Mouse (Mus musculus) limb, embryonic 14.5 days (tissue): Measurements from ENCODE around the gene Smad5. TPM values are rescaled to one million over a fixed set of nuclear protein-coding genes. Genes with fewer than 3 reads are reported as not detected.

Experiments used
- ATAC-seq: fragments of 200-750 bp; cut with Nextera tagmentation; 2 replicates; pipeline ENCODE4 v1.8.0; 2017; ENCODE audit warnings: low read depth, moderate number of reproducible peaks, moderate TSS enrichment; ENCODE audit not compliant: low FRiP score
- DNase-seq: peaks from one replicate; pipeline ENCODE4 v3.0.0-alpha.2; 2015; ENCODE audit warnings: low spot score
- H3K27ac ChIP-seq: fragments of 300-500 bp; sonication (generic); replicated peaks from 2 replicates; pipeline ENCODE4 v1.5.1; 2014; ENCODE audit warnings: low read depth, mild to moderate bottlenecking, low read length, moderate library complexity, mixed read lengths
- H3K27me3 ChIP-seq: fragments of 300-500 bp; sonication (generic); 2 replicates; pipeline ENCODE4 v1.6.1; 2014; ENCODE audit warnings: low read length, mixed read lengths; ENCODE audit not compliant: control insufficient read depth, insufficient read depth
- H3K36me3 ChIP-seq: fragments of 300-500 bp; sonication (generic); 2 replicates; pipeline ENCODE4 v1.6.1; 2014; ENCODE audit warnings: mild to moderate bottlenecking, low read length, moderate library complexity, mixed read lengths; ENCODE audit not compliant: control insufficient read depth, insufficient read depth
- H3K4me1 ChIP-seq: fragments of 300-500 bp; sonication (generic); 2 replicates; pipeline ENCODE4 v1.6.1; 2014; ENCODE audit warnings: antibody characterized with exemption, low read length, mixed read lengths; ENCODE audit not compliant: control insufficient read depth, insufficient read depth
- H3K4me2 ChIP-seq: fragments of 300-500 bp; sonication (generic); replicated peaks from 2 replicates; pipeline ENCODE4 v1.6.1; 2014; ENCODE audit warnings: low read depth, mild to moderate bottlenecking, low read length, moderate library complexity; ENCODE audit not compliant: severe bottlenecking
- H3K4me3 ChIP-seq: fragments of 300-500 bp; sonication (generic); replicated peaks from 2 replicates; pipeline ENCODE4 v1.5.1; 2014; ENCODE audit warnings: low read length
- H3K9ac ChIP-seq: fragments of 300-500 bp; sonication (generic); 2 replicates; pipeline ENCODE4 v1.6.1; 2014; ENCODE audit warnings: mild to moderate bottlenecking, low read depth, low read length, moderate library complexity; ENCODE audit not compliant: severe bottlenecking
- H3K9me3 ChIP-seq: fragments of 300-500 bp; sonication (generic); 2 replicates; pipeline ENCODE4 v1.6.1; 2016; ENCODE audit warnings: low read length; ENCODE audit not compliant: control insufficient read depth
- POLR2A ChIP-seq: fragments of 200-500 bp; IDR thresholded peaks from 2 replicates; pipeline ENCODE4 v1.8.0; 2012; ENCODE audit warnings: inconsistent platforms, mild to moderate bottlenecking, moderate library complexity, borderline replicate concordance; ENCODE audit not compliant: insufficient read depth, insufficient read length; ENCODE audit errors: extremely low read depth
- WGBS: fragments of 180-500 bp; shearing (Covaris S2); extraction: QIAGEN DNeasy Blood & Tissue Kit; methylation state at CpG from one replicate; pipeline ENCODE4 v1.1.7; 2014; 5-methylcytosine and 5-hydroxymethylcytosine counted together
- polyA plus RNA-seq, 2 experiments: library from polyadenylated mRNA; depleted of rRNA in 1 of 2; stranded (reverse) in 1 of 2; unstranded in 1 of 2; fragments of >200 nt; fragmentation: Nextera tagmentation in 1 of 2; extraction: Ambion mirVana in 1 of 2; gene quantifications; 2 replicates each; pipeline versions ENCODE4 v1.2.1 to v1.2.3; 2012 to 2014

Gene Smad5
- polyA plus RNA-seq, 2 experiments: 48.2 to 58.5 TPM

DNA sequence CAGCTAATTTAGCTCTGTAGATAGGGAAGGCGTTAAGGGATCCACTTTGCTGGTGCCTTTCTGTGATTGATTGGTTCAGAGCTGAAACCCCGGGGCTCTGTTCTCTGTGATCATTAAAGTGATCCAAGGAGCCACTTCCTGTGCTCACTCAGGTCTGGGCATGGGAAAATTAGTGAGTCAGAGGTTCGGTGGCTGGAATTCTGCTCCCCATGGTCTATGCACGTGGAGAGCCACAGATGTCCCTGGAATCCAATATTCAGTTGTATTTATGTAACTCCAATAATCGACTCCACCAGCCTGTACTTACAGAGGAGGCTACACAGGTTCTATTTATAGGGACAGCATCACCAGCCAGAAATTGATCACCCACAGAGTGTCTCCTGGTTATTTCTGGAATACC lies 63.4 kb downstream of the Smad5 start:
- no peak for ATAC-seq
- no peak overlapping the region for H3K4me3 ChIP-seq
- peaks cover 17% of the 10 kb centered on the region for H3K4me1 ChIP-seq
- H3K9me3 ChIP-seq: no peaks in the 10 kb centered on the region
- H3K27me3 ChIP-seq: no peaks in the 10 kb centered on the region; the same call in 1 of the 2 replicates
- WGBS: 20% methylated on average over 5 of the region's 5 CpGs
- no peak for DNase-seq
- no peak overlapping the region for H3K27ac ChIP-seq
- TF ChIP-seq POLR2A: no peak
- H3K36me3 ChIP-seq: no peaks in the 10 kb centered on the region
- no peak overlapping the region for H3K4me2 ChIP-seq
- H3K9ac ChIP-seq: 0 out of 2 replicates have a peak overlapping the region, but pooled peaks have one; percentile 12

DNA sequence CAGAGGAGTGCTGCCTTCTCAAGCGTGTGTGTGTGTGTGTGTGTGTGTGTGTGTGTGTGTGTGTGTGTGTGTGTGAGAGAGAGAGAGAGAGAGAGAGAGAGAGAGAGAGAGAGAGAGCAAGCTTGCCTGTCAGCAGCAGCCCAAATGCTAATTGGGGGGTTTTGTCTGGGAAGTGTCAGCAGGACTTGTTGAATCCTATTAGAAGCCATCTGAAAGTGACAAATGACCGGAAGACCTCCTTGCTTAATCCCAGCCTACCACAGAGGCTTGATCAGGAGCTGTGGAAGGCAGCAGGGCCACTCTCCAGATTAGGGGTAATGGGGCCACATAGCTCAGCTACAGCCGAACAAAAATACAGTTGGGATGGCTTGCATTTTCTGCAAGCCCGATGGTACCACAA lies 66.6 kb downstream of the Smad5 start:
- DNase-seq (no peak), ATAC-seq (no peak)
- Histone ChIP-seq H3K4me3 (no peak overlapping the region), H3K27me3 (no peaks in the 10 kb centered on the region), H3K4me2 (no peak overlapping the region), H3K27ac (no peak overlapping the region), H3K4me1 (0 out of 2 replicates have a peak, but pooled peaks cover 7% of the 10 kb centered on the region), H3K9me3 (no peaks in the 10 kb centered on the region), H3K9ac (no peak overlapping the region), H3K36me3 (no peaks in the 10 kb centered on the region)
- 27% methylated on average over 4 of the region's 4 CpGs for WGBS
- no peak for TF ChIP-seq POLR2A

DNA sequence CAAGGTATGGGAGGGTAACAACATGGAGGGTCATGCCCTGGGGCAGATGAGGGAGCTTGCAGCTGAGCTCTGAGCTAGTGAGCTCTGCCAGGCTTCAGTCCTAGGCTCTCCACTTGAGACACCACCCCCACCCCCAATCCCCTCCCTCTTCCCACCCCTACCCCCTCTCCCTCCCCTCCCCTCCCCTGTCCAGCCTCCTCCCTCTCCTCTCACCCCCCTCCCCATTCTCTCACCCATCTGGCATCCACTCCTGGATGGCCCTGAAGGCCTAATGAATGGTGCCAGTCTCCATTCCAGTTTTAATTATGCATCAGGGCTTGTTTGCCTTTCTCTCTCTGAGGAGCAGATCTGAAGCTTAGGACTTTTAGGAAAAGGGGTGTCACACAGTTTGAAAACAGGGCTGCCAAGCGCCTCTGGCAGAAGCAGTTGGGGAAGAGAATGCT lies 67.3 kb downstream of the Smad5 start:
- Histone ChIP-seq H3K36me3 (no peaks in the 10 kb centered on the region), H3K9me3 (no peaks in the 10 kb centered on the region), H3K27me3 (no peaks in the 10 kb centered on the region), H3K4me3 (no peak overlapping the region), H3K9ac (no peak overlapping the region), H3K27ac (no peak overlapping the region), H3K4me2 (no peak overlapping the region), H3K4me1 (0 out of 2 replicates have a peak, but pooled peaks cover 7% of the 10 kb centered on the region)
- no peak for DNase-seq
- no peak for TF ChIP-seq POLR2A
- WGBS: 48% methylated on average over 1 of the region's 1 CpGs
- ATAC-seq: no peak

DNA sequence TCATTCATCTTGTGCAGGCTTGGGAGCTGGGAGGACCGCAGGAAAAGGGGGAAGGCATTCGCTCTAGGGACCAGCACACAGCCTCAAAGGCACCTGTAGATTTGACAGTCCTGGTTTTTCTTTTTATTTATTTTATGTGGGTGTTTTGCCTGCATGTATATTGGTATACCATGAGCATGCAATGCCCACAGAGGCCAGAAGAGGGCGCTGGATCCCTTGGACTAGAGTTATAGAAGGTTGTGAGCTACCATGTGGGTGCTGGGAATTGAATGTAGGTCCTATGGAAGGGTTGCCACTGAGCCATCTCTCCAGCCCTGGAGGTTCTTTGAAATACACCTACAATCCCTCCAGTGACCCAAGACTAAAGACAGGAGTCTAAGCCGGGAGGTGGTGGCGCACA lies 68.0 kb downstream of the Smad5 start:
- Histone ChIP-seq H3K27ac (no peak overlapping the region), H3K4me1 (0 out of 2 replicates have a peak, but pooled peaks cover 7% of the 10 kb centered on the region), H3K9ac (no peak overlapping the region), H3K4me2 (no peak overlapping the region), H3K27me3 (no peaks in the 10 kb centered on the region), H3K4me3 (no peak overlapping the region), H3K9me3 (no peaks in the 10 kb centered on the region), H3K36me3 (no peaks in the 10 kb centered on the region)
- no peak for DNase-seq
- WGBS: 77% methylated on average over 5 of the region's 5 CpGs
- TF ChIP-seq POLR2A: no peak
- no peak for ATAC-seq

DNA sequence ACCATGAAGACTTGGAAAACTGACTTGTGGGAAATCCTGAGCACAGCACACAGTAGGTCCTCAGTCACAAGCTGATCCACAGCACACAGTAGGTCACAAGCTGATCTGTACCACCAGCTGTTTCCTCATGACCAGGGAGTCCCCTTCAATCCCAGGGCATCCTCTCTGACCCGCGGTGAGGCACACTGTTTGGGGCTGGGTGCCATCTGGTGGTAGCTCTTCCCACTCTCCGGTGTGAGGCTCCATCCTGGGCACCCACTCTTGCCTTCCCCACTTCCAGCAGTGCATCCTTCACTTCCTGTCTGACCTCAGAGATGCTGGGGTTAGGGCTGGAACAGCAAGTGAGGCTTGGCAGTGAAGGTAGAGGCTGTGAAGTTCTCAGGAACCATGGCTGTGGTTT lies 69.8 kb downstream of the Smad5 start:
- WGBS: 54% methylated on average over 3 of the region's 3 CpGs
- DNase-seq (no peak), ATAC-seq (no peak)
- Histone ChIP-seq H3K27ac (no peak overlapping the region), H3K27me3 (no peaks in the 10 kb centered on the region), H3K4me2 (no peak overlapping the region), H3K4me3 (no peak overlapping the region), H3K9me3 (no peaks in the 10 kb centered on the region), H3K9ac (no peak overlapping the region), H3K36me3 (no peaks in the 10 kb centered on the region), H3K4me1 (no peaks in the 10 kb centered on the region)
- no peak for TF ChIP-seq POLR2A
